Mouse (Mus musculus) hindlimb bud, embryonic 11.5 days (tissue): ENCODE data around the gene Asz1.

Experiments
- DNase-seq: peaks from one replicate; pipeline ENCODE4 v3.0.0-alpha.2; 2012; ENCODE audit warnings: low read depth, low spot score; ENCODE audit errors: extremely low spot score

Asz1 gene

DNA sequence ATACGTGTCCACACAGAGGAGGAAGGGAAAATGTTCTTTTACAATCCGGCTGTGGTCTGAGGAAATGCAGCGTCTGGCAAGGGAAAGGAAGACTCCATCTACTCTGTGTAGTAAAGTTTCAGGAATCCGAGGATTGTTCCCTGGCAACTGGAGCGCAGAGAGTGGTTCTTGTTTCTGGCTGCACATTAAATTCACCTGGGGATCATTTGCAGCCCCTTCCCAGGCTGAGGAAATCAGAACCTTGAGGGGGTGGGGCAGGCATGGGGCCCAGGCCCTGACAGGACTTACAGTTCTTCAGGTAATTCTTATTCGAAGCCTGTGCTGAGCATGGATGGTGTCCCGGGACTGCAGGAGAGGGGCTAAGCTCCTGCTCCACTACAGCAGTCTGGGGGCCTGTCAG, 95.5 kb downstream of the Asz1 start:
- no peak for DNase-seq

- DNase-seq: no peak
Measured at GRCm38 (mm10) chr6:18007356-18007755, 101.5 kb downstream of the Asz1 start.

DNA sequence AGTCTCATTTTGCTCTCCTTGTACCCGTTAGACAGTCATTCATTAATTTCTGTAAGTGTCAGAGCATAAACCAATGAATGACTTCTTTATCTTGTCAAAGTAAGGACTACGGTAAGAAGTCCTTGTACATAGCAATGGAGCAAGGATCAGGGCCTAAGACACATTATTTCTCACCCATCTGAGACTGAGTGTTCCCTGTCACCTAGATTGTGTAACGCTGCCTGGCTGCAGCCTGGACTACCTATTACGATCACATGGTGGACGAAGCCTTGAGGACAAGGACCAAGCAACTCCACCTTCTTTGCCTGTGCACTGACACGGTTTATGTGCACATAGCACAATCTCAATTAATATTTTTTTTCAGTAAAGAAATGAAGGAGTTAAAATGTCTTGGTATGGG, 106.8 kb downstream of the Asz1 start:
- DNase-seq: no peak
